Mouse (Mus musculus) kidney, embryonic 16.5 days (tissue): ENCODE measurements at regions not wholly inside any gene's neighbourhood (a gene's known extent, or its start where the extent isn't known, plus 50 kb on each side); places are given as distances from the start of the nearest gene placed in this dataset.

Source experiments
- ATAC-seq: fragments of 200-750 bp; cut with Nextera tagmentation; 2 replicates; pipeline ENCODE4 v1.8.0; 2017; ENCODE audit warnings: moderate TSS enrichment; ENCODE audit not compliant: low FRiP score, low TSS enrichment
- H3K27ac ChIP-seq: fragments of 300-500 bp; sonication (generic); 2 replicates; pipeline ENCODE4 v1.5.1; 2014; ENCODE audit warnings: low read length
- H3K27me3 ChIP-seq: fragments of 300-500 bp; sonication (generic); 2 replicates; pipeline ENCODE4 v1.6.1; 2014; ENCODE audit warnings: low read length, control low read depth, mixed read lengths; ENCODE audit not compliant: insufficient read depth
- H3K36me3 ChIP-seq: fragments of 300-500 bp; sonication (generic); 2 replicates; pipeline ENCODE4 v1.6.1; 2014; ENCODE audit warnings: low read length, control low read depth, mixed read lengths; ENCODE audit not compliant: insufficient read depth
- H3K4me1 ChIP-seq: fragments of 300-500 bp; sonication (generic); 2 replicates; pipeline ENCODE4 v1.6.1; 2014; ENCODE audit warnings: low read length, control low read depth, mixed read lengths; ENCODE audit not compliant: insufficient read depth
- H3K4me2 ChIP-seq: fragments of 300-500 bp; sonication (generic); replicated peaks from 2 replicates; pipeline ENCODE4 v1.6.1; 2014; ENCODE audit warnings: low read depth, low read length
- H3K4me3 ChIP-seq: fragments of 300-500 bp; sonication (generic); 2 replicates; pipeline ENCODE4 v1.5.1; 2014; ENCODE audit warnings: mild to moderate bottlenecking, low read length
- H3K9ac ChIP-seq: fragments of 300-500 bp; sonication (generic); replicated peaks from 2 replicates; pipeline ENCODE4 v1.6.1; 2014; ENCODE audit warnings: low read length
- H3K9me3 ChIP-seq: fragments of 300-500 bp; sonication (generic); 2 replicates; pipeline ENCODE4 v1.6.1; 2016; ENCODE audit warnings: low read length, control low read depth
- WGBS: fragments of 180-500 bp; shearing (Covaris S2); extraction: QIAGEN DNeasy Blood & Tissue Kit; methylation state at CpG from one replicate; pipeline ENCODE4 v1.1.7; 2014; 5-methylcytosine and 5-hydroxymethylcytosine counted together

GRCm38 (mm10) chr6:107629376-107629775 is 99.8 kb downstream of the Lrrn1 start:
- H3K27ac ChIP-seq, result no peak overlapping the region
- H3K36me3 ChIP-seq, result no peaks in the 10 kb centered on the region
- no peak overlapping the region for H3K9ac ChIP-seq
- H3K4me2 ChIP-seq, result no peak overlapping the region
- no peak overlapping the region for H3K4me3 ChIP-seq
- H3K27me3 ChIP-seq, result no peaks in the 10 kb centered on the region
- H3K4me1 ChIP-seq, result no peaks in the 10 kb centered on the region
- 20% methylated on average over 1 of the region's 1 CpGs for WGBS
- no peak for ATAC-seq
- H3K9me3 ChIP-seq, result no peaks in the 10 kb centered on the region

GRCm38 (mm10) chr6:107645751-107646150 is 116.2 kb downstream of the Lrrn1 start:
- Histone ChIP-seq H3K9ac (no peak overlapping the region), H3K4me1 (no peaks in the 10 kb centered on the region), H3K36me3 (no peaks in the 10 kb centered on the region), H3K27ac (no peak overlapping the region), H3K9me3 (no peaks in the 10 kb centered on the region), H3K4me3 (no peak overlapping the region), H3K4me2 (no peak overlapping the region), H3K27me3 (no peaks in the 10 kb centered on the region)
- 83% methylated on average over 2 of the region's 2 CpGs for WGBS
- ATAC-seq, result no peak

GRCm38 (mm10) chr6:107653840-107654523 is 124.4 kb downstream of the Lrrn1 start:
- Histone ChIP-seq H3K4me3 (no peak overlapping the region), H3K27me3 (no peaks in the 10 kb centered on the region), H3K9me3 (no peaks in the 10 kb centered on the region), H3K9ac (no peak overlapping the region), H3K27ac (no peak overlapping the region), H3K36me3 (no peaks in the 10 kb centered on the region), H3K4me2 (no peak overlapping the region), H3K4me1 (no peaks in the 10 kb centered on the region)
- no peak for ATAC-seq

GRCm38 (mm10) chr6:107657805-107658204 is 128.2 kb downstream of the Lrrn1 start:
- Histone ChIP-seq H3K36me3 (no peaks in the 10 kb centered on the region), H3K4me2 (no peak overlapping the region), H3K27me3 (no peaks in the 10 kb centered on the region), H3K4me3 (no peak overlapping the region), H3K4me1 (no peaks in the 10 kb centered on the region), H3K9ac (no peak overlapping the region), H3K27ac (no peak overlapping the region), H3K9me3 (no peaks in the 10 kb centered on the region)
- WGBS, result 84% methylated on average over 2 of the region's 2 CpGs
- ATAC-seq, result no peak

- WGBS, result 57% methylated on average over 5 of the region's 5 CpGs
- no peak for ATAC-seq
- H3K36me3 ChIP-seq, result no peaks in the 10 kb centered on the region
- no peaks in the 10 kb centered on the region for H3K4me1 ChIP-seq
- no peaks in the 10 kb centered on the region for H3K9me3 ChIP-seq
- no peak overlapping the region for H3K9ac ChIP-seq
- H3K27me3 ChIP-seq, result no peaks in the 10 kb centered on the region
- no peak overlapping the region for H3K4me3 ChIP-seq
- no peak overlapping the region for H3K4me2 ChIP-seq
- no peak overlapping the region for H3K27ac ChIP-seq
Observed at GRCm38 (mm10) chr6:107661009-107661764, 131.6 kb downstream of the Lrrn1 start.

- Histone ChIP-seq H3K4me2 (no peak overlapping the region), H3K36me3 (no peaks in the 10 kb centered on the region), H3K4me3 (no peak overlapping the region), H3K9me3 (no peaks in the 10 kb centered on the region), H3K27me3 (no peaks in the 10 kb centered on the region), H3K9ac (no peak overlapping the region), H3K4me1 (no peaks in the 10 kb centered on the region), H3K27ac (no peak overlapping the region)
- ATAC-seq, result no peak
- 88% methylated on average over 4 of the region's 4 CpGs for WGBS
Observed at GRCm38 (mm10) chr6:107699298-107699697, 169.7 kb downstream of the Lrrn1 start.

- H3K27me3 ChIP-seq, result no peaks in the 10 kb centered on the region
- peak; percentile 63; the same call in 1 of the 2 replicates for ATAC-seq
- 56% methylated on average over 2 of the region's 2 CpGs for WGBS
Observed at GRCm38 (mm10) chr6:107708185-107708584, 178.6 kb downstream of the Lrrn1 start.

GRCm38 (mm10) chr6:107708608-107709007 is 179.0 kb downstream of the Lrrn1 start:
- H3K9me3 ChIP-seq, result no peaks in the 10 kb centered on the region
- WGBS, result 77% methylated on average over 1 of the region's 1 CpGs
- no peak overlapping the region for H3K9ac ChIP-seq
- no peaks in the 10 kb centered on the region for H3K4me1 ChIP-seq
- H3K36me3 ChIP-seq, result no peaks in the 10 kb centered on the region
- no peak overlapping the region for H3K4me3 ChIP-seq
- H3K27me3 ChIP-seq, result no peaks in the 10 kb centered on the region
- no peak overlapping the region for H3K27ac ChIP-seq
- no peak; the same call in 1 of the 2 replicates for ATAC-seq
- no peak overlapping the region for H3K4me2 ChIP-seq

More at GRCm38 (mm10) chr6:107708185-107708584, 178.6 kb downstream of the Lrrn1 start:
- Histone ChIP-seq H3K4me1 (no peaks in the 10 kb centered on the region), H3K36me3 (no peaks in the 10 kb centered on the region), H3K4me2 (no peak overlapping the region), H3K27ac (no peak overlapping the region), H3K9me3 (no peaks in the 10 kb centered on the region), H3K9ac (no peak overlapping the region), H3K4me3 (no peak overlapping the region)

- WGBS, result 80% methylated on average over 5 of the region's 5 CpGs
- no peak overlapping the region for H3K27ac ChIP-seq
- no peaks in the 10 kb centered on the region for H3K9me3 ChIP-seq
- H3K9ac ChIP-seq, result no peak overlapping the region
- no peak overlapping the region for H3K4me3 ChIP-seq
- no peaks in the 10 kb centered on the region for H3K4me1 ChIP-seq
- no peak for ATAC-seq
- H3K27me3 ChIP-seq, result no peaks in the 10 kb centered on the region
- no peaks in the 10 kb centered on the region for H3K36me3 ChIP-seq
- H3K4me2 ChIP-seq, result no peak overlapping the region
Observed at GRCm38 (mm10) chr6:107710360-107710759, 180.8 kb downstream of the Lrrn1 start.
